Mouse (Mus musculus) G1E (cell line): Measurements from ENCODE around the gene Ctsa.

Experiments used
- CTCF ChIP-seq: IDR thresholded peaks from 2 replicates; pipeline ENCODE4 v1.5.1; 2012; ENCODE audit warnings: low read depth, low read length, inconsistent platforms, mixed read lengths
- GATA1 ChIP-seq: IDR thresholded peaks from 2 replicates; pipeline ENCODE4 v1.6.1; 2012; ENCODE audit warnings: borderline replicate concordance, low read length, inconsistent platforms, mixed read lengths

GRCm38 (mm10) chr2:164879568-164880277 is 47.0 kb downstream of the Ctsa start:
- TF ChIP-seq CTCF (no peak), GATA1 (no peak)
